Mouse (Mus musculus) liver, embryonic 16.5 days (tissue): ENCODE results near the gene Gmppa. TPM values are rescaled to one million over a fixed set of nuclear protein-coding genes. Genes with fewer than 3 reads are reported as not detected.

Experiments used
- ATAC-seq: fragments of 200-750 bp; cut with Nextera tagmentation; 2 replicates; pipeline ENCODE4 v1.8.0; 2017; ENCODE audit warnings: low read depth, mild to moderate bottlenecking, moderate number of reproducible peaks, moderate library complexity
- H3K27ac ChIP-seq: fragments of 300-500 bp; sonication (generic); 2 replicates; pipeline ENCODE4 v1.5.1; 2014; ENCODE audit warnings: mild to moderate bottlenecking, low read length
- H3K27me3 ChIP-seq: fragments of 300-500 bp; sonication (generic); 2 replicates; pipeline ENCODE4 v1.6.1; 2014; ENCODE audit warnings: low read depth, low read length, mixed read lengths; ENCODE audit not compliant: control insufficient read depth, insufficient read depth
- H3K36me3 ChIP-seq: fragments of 300-500 bp; sonication (generic); 2 replicates; pipeline ENCODE4 v1.6.1; 2014; ENCODE audit warnings: mild to moderate bottlenecking; ENCODE audit not compliant: control insufficient read depth, insufficient read depth
- H3K4me1 ChIP-seq: fragments of 300-500 bp; sonication (generic); 2 replicates; pipeline ENCODE4 v1.6.1; 2014; ENCODE audit warnings: low read depth, low read length, mixed read lengths; ENCODE audit not compliant: control insufficient read depth
- H3K4me2 ChIP-seq: fragments of 300-500 bp; sonication (generic); 2 replicates; pipeline ENCODE4 v1.6.1; 2014; ENCODE audit warnings: low read depth, low read length, mixed read lengths
- H3K4me3 ChIP-seq: fragments of 300-500 bp; sonication (generic); 2 replicates; pipeline ENCODE4 v1.5.1; 2014; ENCODE audit warnings: low read depth, mild to moderate bottlenecking, low read length
- H3K9ac ChIP-seq: fragments of 300-500 bp; sonication (generic); 2 replicates; pipeline ENCODE4 v1.6.1; 2014; ENCODE audit warnings: low read depth, low read length
- H3K9me3 ChIP-seq: fragments of 300-500 bp; sonication (generic); replicated peaks from 2 replicates; pipeline ENCODE4 v1.6.1; 2016; ENCODE audit warnings: low read length; ENCODE audit not compliant: control insufficient read depth
- WGBS: fragments of 180-500 bp; shearing (Covaris S2); extraction: QIAGEN DNeasy Blood & Tissue Kit; methylation state at CpG from one replicate; pipeline ENCODE4 v1.1.7; 2014; ENCODE audit not compliant: insufficient replicate concordance; 5-methylcytosine and 5-hydroxymethylcytosine counted together
- polyA plus RNA-seq: library from polyadenylated mRNA; unstranded; fragments of >200 nt; fragmentation: Nextera tagmentation; extraction: Ambion mirVana; gene quantifications from 2 replicates; pipeline ENCODE4 v1.2.1, GENCODE M21; 2015

Gene Gmppa
- polyA plus RNA-seq, 1 experiment from 2014 or later, result 35.7 TPM

DNA sequence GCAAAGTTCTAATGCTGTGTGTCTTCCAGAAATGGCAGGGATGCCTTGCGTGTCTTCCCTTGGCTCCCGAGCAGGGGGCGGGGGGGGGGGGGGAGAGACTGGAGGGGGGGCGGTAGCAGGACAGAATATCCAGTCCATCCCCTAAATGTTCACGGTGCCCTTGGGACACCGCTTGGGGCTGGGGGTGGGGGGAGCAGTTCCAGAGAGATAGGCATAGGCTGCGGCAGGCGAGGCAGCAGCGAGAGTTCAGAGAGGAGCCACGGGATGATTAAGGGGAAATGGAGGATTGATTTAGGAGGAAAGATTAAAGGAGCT, 21.9 kb downstream of the Gmppa start:
- 5% methylated on average over 9 of the region's 10 CpGs for WGBS
- peaks cover 73% of the 10 kb centered on the region for H3K27me3 ChIP-seq
- H3K4me1 ChIP-seq, result peaks cover 13% of the 10 kb centered on the region
- no peak overlapping the region for H3K27ac ChIP-seq
- no peaks in the 10 kb centered on the region for H3K36me3 ChIP-seq
- H3K4me2 ChIP-seq, result no peak overlapping the region
- ATAC-seq, result no peak
- no peaks in the 10 kb centered on the region for H3K9me3 ChIP-seq
- H3K4me3 ChIP-seq, result no peak overlapping the region
- no peak overlapping the region for H3K9ac ChIP-seq

DNA sequence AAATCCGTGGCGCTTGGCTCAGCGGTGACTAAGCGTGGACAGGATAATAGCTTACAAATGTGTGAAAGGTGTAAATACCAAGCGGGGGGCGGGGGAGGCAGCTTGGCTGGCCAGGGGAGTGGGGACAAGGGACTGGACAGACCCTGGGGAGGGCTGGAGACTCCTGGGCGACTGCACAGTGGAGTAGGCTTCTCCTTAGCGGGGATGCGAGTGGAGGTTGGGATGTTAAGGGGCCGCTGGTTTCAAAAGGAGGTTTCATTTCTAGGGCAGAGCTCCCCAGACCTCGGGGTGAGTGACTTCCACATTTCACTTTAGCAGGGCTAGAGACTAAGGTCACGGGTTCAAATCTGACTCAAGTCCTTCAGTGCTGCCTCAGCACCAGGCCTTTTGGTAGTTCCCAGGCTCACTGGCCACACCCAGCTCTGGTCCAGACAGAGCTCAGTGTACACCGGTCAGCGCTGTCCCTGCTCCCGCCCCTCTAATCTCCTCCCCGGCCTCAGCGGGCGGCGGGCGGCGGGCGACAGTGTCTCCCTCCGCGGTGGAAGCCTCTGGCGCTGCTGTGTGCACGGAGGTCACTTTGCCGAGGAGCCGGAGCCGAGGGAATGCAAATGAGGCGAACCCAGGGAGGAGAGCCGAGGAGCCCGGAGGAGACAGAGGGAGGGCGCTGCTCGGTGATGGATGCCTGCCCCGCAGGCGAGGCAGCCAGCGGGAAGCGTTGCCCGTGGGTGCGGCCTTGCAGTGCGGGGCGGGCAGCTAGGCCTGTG, 22.5 kb downstream of the Gmppa start:
- no peak overlapping the region for H3K27ac ChIP-seq
- H3K4me3 ChIP-seq, result peak overlapping the region; percentile 26
- ATAC-seq, result peak; percentile 39; the same call in 1 of the 2 replicates
- WGBS, result 4% methylated on average over 42 of the region's 42 CpGs
- no peaks in the 10 kb centered on the region for H3K9me3 ChIP-seq
- no peak overlapping the region for H3K9ac ChIP-seq
- peaks cover 18% of the 10 kb centered on the region for H3K4me1 ChIP-seq
- peak overlapping the region; percentile 50 for H3K4me2 ChIP-seq
- H3K27me3 ChIP-seq, result peaks cover 68% of the 10 kb centered on the region
- no peaks in the 10 kb centered on the region for H3K36me3 ChIP-seq

DNA sequence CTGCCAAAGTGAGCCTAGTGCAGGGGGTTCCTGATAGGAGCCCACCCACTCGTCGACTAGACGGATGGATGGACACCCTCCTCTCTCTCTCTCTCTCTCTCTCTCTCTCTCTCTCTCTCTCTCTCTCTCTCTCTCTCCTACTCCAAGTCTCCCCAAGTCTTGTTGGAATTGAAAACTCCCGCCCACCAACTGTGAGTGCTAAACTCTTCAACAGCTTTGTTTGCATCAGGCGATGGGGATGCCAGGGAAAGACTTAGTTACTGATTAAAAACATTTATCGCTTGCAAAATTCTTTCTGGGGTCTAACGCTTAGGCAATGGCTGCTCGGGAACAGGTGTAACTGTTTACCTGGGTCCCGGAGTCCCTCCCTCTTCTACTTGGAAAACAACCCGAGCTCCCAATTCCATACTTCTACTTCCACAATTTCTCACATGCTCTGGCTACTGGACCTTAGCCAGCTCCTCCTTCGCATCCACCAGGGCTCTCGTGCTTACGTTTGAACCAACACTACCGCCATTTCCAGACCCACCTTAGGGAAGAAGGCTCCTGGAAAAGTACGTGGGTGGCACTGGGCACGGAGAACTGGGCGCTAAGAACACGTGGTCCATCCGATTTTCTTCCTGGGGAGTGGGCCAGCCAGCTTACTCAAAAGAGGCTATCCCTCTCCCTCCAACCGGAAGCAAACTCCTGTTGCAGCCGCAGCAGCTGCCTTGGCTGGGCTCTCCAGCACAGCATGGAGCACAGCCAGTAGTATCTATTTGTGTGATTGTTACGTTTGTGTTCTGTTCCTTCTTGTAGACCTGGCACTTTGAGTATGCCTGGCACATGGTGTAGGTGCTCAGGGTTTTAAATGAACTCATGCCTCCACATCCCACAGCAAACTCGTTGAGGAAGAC, 23.3 kb downstream of the Gmppa start:
- Histone ChIP-seq H3K4me1 (peaks cover 26% of the 10 kb centered on the region), H3K27ac (no peak overlapping the region; the same call in 1 of the 2 replicates), H3K9ac (no peak overlapping the region; the same call in 1 of the 2 replicates), H3K27me3 (peaks cover 60% of the 10 kb centered on the region), H3K36me3 (no peaks in the 10 kb centered on the region), H3K4me3 (peak overlapping the region; percentile 26), H3K4me2 (peak overlapping the region; percentile 50), H3K9me3 (no peaks in the 10 kb centered on the region)
- 12% methylated on average over 23 of the region's 23 CpGs for WGBS
- ATAC-seq, result no peak

DNA sequence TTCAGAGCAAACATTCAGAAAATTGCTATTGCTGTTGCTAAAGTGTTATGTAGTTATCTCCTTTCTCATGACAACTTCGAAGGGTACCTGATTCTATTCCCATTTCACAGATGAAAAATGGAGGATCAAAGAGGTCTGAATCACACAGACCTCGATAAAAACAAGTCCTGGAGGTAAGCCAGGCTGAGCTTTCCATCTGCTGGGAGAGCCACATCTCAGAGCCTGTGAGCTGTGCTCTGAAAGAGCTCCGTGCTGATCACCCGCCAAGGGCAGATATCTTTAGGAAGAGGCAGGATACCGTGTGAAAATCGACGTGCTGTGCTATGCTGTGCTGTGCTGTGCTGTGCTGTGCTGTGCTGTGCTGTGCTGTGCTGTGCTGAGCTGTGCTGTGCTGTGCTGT, 24.6 kb downstream of the Gmppa start:
- 38% methylated on average over 7 of the region's 7 CpGs for WGBS
- Histone ChIP-seq H3K4me1 (peaks cover 36% of the 10 kb centered on the region), H3K27ac (no peak overlapping the region), H3K4me3 (no peak overlapping the region), H3K9ac (no peak overlapping the region), H3K27me3 (peaks cover 49% of the 10 kb centered on the region), H3K36me3 (no peaks in the 10 kb centered on the region), H3K9me3 (no peaks in the 10 kb centered on the region), H3K4me2 (no peak overlapping the region)
- no peak for ATAC-seq

DNA sequence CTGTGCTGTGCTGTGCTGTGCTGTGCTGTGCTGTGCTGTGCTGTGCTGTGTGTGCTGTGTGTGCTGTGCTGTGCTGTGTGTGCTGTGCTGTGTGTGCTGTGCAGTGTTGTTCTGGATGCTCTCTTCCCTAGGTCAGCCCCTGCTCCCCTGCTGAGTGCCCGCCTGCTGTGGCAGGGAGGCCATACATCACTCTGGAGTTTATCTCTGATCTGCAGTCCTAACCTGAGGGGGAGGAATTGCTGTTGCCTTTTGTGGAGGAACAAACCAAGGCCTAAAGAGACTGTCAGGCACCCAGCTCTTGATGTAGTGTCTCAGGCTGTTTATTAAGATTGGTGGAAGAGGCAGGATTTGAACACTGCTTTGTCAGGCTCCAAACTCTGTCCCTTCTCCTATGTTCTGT, 26.9 kb downstream of the Gmppa start:
- Histone ChIP-seq H3K9me3 (no peaks in the 10 kb centered on the region), H3K36me3 (no peaks in the 10 kb centered on the region), H3K4me3 (no peak overlapping the region), H3K27ac (peak overlapping the region; percentile 62), H3K27me3 (peaks cover 41% of the 10 kb centered on the region), H3K4me1 (peaks cover 36% of the 10 kb centered on the region), H3K9ac (no peak overlapping the region; the same call in 1 of the 2 replicates), H3K4me2 (peak overlapping the region; percentile 37)
- ATAC-seq, result peak; percentile 76
- 25% methylated on average over 1 of the region's 1 CpGs for WGBS

DNA sequence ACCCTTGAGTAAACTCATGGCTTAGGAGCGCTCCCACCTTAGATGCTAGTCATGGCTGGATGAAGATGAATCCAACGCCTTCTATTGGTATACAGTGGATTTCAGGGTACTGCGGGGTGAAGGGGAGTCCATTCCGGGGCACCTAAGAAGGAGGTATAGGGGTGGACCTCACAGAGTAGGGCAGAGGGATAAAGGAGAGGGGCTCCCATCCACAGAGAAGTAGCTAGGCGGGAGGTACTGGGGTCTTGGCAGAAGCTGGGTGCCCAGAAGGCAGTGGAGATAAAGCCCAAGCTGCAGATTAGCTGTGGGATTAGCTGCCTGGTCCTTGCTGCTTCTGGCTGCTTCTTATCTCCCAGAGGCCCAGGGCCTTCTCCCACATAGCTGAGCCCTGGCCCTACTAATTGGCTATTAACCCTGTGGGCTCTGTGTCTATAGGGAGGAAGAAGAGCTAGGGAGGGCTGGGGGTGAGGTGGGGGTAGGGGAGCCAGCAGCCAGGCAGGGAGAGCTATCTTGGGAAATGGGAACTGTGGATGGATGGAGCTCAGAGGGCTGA, 28.0 kb downstream of the Gmppa start:
- Histone ChIP-seq H3K27ac (peak overlapping the region; percentile 62), H3K9ac (peak overlapping the region; percentile 48), H3K9me3 (no peaks in the 10 kb centered on the region), H3K4me2 (peak overlapping the region; percentile 55), H3K4me3 (0 out of 2 replicates have a peak overlapping the region, but pooled peaks have one; percentile 19), H3K27me3 (peaks cover 33% of the 10 kb centered on the region), H3K4me1 (peaks cover 29% of the 10 kb centered on the region), H3K36me3 (no peaks in the 10 kb centered on the region)
- WGBS, result 43% methylated on average over 5 of the region's 5 CpGs
- ATAC-seq, result peak; percentile 85

DNA sequence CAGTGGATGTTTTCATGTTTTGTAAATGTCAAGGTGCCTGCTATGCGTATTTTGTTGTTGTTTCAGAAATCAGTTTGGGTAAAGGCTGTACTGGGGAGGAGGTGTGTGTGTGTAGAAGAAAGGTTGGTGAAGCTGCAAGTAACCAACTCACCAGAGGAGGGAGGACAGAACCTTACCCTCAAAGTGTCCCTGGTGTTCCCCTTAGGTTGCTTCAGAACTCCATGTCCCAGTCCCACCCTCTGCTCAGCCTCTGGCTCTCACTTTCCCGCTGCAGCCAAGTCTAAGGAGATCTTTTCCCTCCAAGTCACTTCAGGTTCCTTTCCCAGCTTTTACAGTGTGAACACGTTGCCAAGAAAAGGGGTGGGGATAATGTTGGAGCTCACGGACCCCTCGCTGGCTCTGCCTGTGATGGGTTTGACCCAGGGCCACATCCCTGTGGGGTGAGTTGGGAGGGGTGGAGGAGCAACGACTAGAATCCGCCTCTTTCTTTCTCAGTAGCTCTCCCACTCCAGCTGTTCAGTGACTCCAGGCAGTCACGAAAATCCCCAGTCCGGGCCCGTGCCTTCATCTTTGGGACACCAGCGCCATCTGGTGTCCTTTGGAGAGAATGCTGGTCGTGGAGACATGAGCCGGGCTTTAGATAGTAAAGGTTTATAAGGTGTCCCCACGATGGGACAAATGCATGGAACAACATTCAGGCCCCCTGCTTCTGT, 31.6 kb downstream of the Gmppa start:
- Histone ChIP-seq H3K9me3 (no peaks in the 10 kb centered on the region), H3K4me1 (peaks cover 29% of the 10 kb centered on the region), H3K36me3 (no peaks in the 10 kb centered on the region), H3K27ac (no peak overlapping the region), H3K4me3 (no peak overlapping the region), H3K4me2 (no peak overlapping the region), H3K27me3 (peaks cover 31% of the 10 kb centered on the region), H3K9ac (no peak overlapping the region)
- WGBS, result 8% methylated on average over 14 of the region's 14 CpGs
- peak; percentile 22; the same call in 1 of the 2 replicates for ATAC-seq

DNA sequence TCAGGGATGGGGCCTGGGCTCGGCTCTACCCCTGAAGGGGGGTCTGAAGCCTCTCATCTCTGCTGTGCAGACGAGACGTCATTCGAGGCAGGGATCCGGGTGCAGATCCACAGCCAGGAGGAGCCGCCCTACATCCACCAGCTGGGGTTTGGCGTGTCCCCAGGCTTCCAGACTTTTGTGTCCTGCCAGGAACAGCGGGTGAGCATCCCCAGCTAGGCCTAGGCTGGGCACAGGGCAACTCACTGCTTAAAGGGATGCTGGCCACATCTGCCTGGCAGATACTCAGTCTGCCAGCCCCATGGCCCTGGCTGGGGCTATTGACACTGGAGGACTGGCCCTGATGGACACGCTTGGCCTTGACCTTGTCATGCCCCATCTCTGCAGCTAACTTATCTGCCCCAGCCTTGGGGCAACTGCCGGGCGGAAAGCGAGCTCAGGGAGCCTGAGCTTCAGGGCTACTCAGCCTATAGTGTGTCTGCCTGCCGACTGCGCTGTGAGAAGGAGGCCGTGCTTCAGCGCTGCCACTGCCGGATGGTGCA, 33.6 kb downstream of the Gmppa start:
- ATAC-seq, result no peak
- H3K4me3 ChIP-seq, result no peak overlapping the region
- H3K27me3 ChIP-seq, result peaks cover 33% of the 10 kb centered on the region

More for the DNA sequence above, 33.6 kb downstream of the Gmppa start:
- no peaks in the 10 kb centered on the region for H3K36me3 ChIP-seq
- H3K4me2 ChIP-seq, result no peak overlapping the region
- 63% methylated on average over 17 of the region's 17 CpGs for WGBS
- H3K9ac ChIP-seq, result no peak overlapping the region
- H3K4me1 ChIP-seq, result peaks cover 10% of the 10 kb centered on the region
- H3K27ac ChIP-seq, result no peak overlapping the region
- H3K9me3 ChIP-seq, result no peaks in the 10 kb centered on the region
